Mouse (Mus musculus): ENCODE data around the gene Hist1h4c. TPM values are rescaled to one million over a fixed set of nuclear protein-coding genes. Genes with fewer than 3 reads are reported as not detected.
"Not testable (repeated sequence)": the region's sequence is repeated elsewhere in the genome, so short reads cannot be mapped to it uniquely, and the experiment has no call there.

Gene Hist1h4c
- polyA plus RNA-seq, 1 experiment, result 70.6 TPM

DNA sequence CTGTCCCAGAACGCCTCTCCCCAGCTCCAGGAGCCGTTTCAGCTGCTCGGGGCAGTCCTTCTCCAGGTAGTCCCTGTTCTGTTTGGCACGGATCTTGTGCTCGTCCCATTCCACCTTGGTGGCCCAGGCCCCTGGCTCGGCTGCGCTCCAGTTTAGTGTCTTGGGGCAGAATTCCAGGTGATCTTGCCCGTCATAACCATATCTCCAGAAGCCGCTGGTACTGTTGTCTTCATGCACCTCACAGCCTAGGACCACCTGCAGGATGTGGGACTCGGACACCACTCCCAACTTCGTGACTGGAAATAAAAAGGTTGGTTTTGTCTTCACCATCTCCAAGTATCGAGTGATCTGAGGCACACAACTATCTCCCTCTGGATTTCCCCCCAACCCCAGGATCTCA lies 8.5 kb upstream of the Hist1h4c start:
- Histone ChIP-seq H3K36me3 (ENCODE audit: control insufficient read depth, insufficient read depth, low read length) (no peaks in the 10 kb centered on the region), H3K27me3 (ENCODE audit: control insufficient read depth, insufficient read depth, low read length) (no peaks in the 10 kb centered on the region), H3K4me3 (ENCODE audit: control insufficient read depth, insufficient read depth, low read length) (no peak overlapping the region), H3K4me1 (replicated peaks; ENCODE audit: control insufficient read depth, insufficient read depth, low read length) (peaks cover 8% of the 10 kb centered on the region), H3K27ac (ENCODE audit: control insufficient read depth, insufficient read depth, low read length) (no peak overlapping the region)
- DNase-seq, result no peak
- TF ChIP-seq POLR2A (IDR thresholded peaks at IDR 0.05; ENCODE audit: control insufficient read depth, extremely low read depth, insufficient read depth, low read length, poor library complexity) (no peak), CTCF (IDR thresholded peaks at IDR 0.05; ENCODE audit: borderline replicate concordance, control insufficient read depth, extremely low read depth, insufficient read depth, low read length, poor library complexity) (no peak)
- WGBS, result 97% methylated on average over 12 of the region's 12 CpGs

DNA sequence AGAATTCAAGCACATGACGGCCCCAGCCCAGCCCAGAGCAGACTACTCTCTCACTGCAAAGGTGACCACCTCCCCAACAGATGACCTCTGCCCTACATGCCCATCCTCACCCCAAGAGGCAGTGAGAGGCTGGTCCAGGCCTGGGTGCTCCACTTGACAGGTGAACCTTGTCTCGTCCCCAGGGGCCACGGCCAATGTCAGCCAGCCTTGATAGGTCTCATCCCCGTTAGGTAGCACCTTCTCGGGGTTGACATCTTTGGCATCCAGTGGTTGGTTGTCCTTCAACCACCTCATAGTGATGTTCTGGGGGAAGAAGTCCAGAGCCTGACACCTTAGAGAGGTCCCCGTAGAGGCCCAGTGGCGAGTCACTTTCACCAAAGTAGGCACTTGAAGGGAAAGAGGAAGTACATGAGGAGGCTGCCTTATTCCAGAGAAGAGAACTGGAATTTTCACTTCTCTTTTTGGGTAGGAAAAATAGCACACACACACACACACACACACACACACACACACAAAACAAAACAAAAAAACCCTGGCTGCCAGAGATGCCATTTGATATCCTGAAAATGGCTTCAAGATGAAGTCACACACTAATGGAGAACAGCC lies 7.6 kb upstream of the Hist1h4c start:
- H3K36me3 ChIP-seq (ENCODE audit: control insufficient read depth, insufficient read depth, low read length), result no peaks in the 10 kb centered on the region
- DNase-seq, result no peak
- no peaks in the 10 kb centered on the region for H3K27me3 ChIP-seq (ENCODE audit: control insufficient read depth, insufficient read depth, low read length)
- H3K4me3 ChIP-seq (ENCODE audit: control insufficient read depth, insufficient read depth, low read length), result no peak overlapping the region
- no peak overlapping the region for H3K27ac ChIP-seq (ENCODE audit: control insufficient read depth, insufficient read depth, low read length)
- TF ChIP-seq POLR2A (IDR thresholded peaks at IDR 0.05; ENCODE audit: control insufficient read depth, extremely low read depth, insufficient read depth, low read length, poor library complexity) (no peak), CTCF (IDR thresholded peaks at IDR 0.05; ENCODE audit: borderline replicate concordance, control insufficient read depth, extremely low read depth, insufficient read depth, low read length, poor library complexity) (no peak)
- peaks cover 11% of the 10 kb centered on the region for H3K4me1 ChIP-seq (replicated peaks; ENCODE audit: control insufficient read depth, insufficient read depth, low read length)
- WGBS, result 90% methylated on average over 7 of the region's 7 CpGs

DNA sequence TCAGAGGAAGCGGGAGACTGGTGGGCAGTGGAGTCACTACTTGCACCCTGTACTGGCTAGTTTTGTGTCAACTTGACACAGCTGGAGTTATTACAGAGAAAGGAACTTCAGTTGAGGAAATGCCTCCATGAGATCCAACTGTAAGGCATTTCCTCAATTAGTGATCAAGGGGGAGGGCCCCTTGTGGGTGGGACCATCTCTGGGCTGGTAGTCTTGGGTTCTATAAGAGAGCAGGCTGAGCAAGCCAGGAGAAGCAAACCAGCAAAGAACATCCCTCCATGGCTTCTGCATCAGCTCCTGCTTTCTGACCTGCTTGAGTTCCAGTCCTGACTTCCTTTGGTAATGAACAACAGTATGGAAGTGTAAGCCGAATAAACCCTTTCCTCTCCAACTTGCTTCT lies 4.5 kb upstream of the Hist1h4c start:
- DNase-seq; H3K27ac ChIP-seq (ENCODE audit: control insufficient read depth, insufficient read depth, low read length); H3K4me3 ChIP-seq (ENCODE audit: control insufficient read depth, insufficient read depth, low read length); H3K27me3 ChIP-seq (ENCODE audit: control insufficient read depth, insufficient read depth, low read length); H3K4me1 ChIP-seq (replicated peaks; ENCODE audit: control insufficient read depth, insufficient read depth, low read length); H3K36me3 ChIP-seq (ENCODE audit: control insufficient read depth, insufficient read depth, low read length): not testable (repeated sequence)
- WGBS, result 94% methylated on average over 2 of the region's 2 CpGs

DNA sequence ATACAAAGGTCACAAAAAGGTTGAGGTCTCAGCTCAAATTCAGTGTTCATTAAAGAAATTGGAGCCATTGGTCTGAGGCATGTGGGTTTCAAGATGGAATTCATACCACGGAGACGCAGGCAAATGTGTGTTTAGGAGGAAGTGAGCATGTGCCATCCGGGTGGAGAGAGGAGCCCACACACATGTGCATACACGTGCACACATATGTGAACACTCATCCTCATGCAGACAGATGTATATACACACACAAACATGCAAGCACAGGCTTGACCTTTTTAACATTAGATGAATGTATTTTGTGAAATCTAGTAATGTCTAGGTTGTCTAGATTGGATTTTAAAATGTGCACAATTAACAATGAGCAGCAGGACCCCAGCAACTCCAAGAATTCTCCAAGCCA lies 4.0 kb upstream of the Hist1h4c start:
- Histone ChIP-seq H3K27ac (ENCODE audit: control insufficient read depth, insufficient read depth, low read length) (no peak overlapping the region), H3K27me3 (ENCODE audit: control insufficient read depth, insufficient read depth, low read length) (no peaks in the 10 kb centered on the region), H3K4me3 (ENCODE audit: control insufficient read depth, insufficient read depth, low read length) (no peak overlapping the region), H3K36me3 (ENCODE audit: control insufficient read depth, insufficient read depth, low read length) (no peaks in the 10 kb centered on the region), H3K4me1 (replicated peaks; ENCODE audit: control insufficient read depth, insufficient read depth, low read length) (peaks cover 4% of the 10 kb centered on the region)
- TF ChIP-seq POLR2A (IDR thresholded peaks at IDR 0.05; ENCODE audit: control insufficient read depth, extremely low read depth, insufficient read depth, low read length, poor library complexity), result no peak
- TF ChIP-seq CTCF (IDR thresholded peaks at IDR 0.05; ENCODE audit: borderline replicate concordance, control insufficient read depth, extremely low read depth, insufficient read depth, low read length, poor library complexity), result no peak
- no peak for DNase-seq
- WGBS, result 82% methylated on average over 4 of the region's 4 CpGs

DNA sequence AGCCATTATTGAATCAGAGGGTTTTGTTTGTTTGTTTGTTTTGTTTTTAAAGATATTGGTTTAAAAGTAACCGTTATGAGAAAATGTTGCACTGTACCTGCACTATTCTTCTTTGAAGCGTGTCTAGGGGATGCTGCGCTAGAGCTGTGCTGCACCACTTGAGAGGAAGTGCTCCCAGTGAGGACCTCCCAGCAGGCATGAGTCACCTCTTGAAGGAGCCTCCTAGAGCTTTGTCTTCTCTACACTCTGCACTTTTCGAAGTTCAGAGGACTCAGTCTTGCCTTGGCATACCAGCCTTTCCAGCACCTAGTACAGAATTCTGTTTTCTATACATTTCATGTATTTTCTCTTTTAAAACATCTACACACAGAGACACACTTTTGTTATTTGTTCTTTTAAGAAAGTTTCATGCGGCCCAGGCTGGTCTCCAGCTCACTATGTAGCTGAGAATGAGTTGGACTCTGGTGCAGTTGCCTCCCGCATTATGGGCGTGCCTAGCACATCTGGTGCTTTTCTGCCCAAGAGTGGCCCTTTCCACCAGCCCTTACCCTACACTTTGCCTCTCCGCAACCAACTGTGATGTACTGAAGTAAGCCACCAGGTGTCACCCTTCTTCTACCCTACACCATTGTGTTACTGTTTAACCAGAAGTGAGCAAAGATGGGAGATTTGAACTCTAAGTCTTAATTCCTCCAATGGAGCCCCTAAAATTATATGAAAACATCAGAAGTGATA lies 2.7 kb upstream of the Hist1h4c start:
- H3K4me3 ChIP-seq (ENCODE audit: control insufficient read depth, insufficient read depth, low read length), result no peak overlapping the region
- WGBS, result 5% methylated on average over 8 of the region's 8 CpGs
- peak overlapping the region; percentile 52 for H3K27ac ChIP-seq (ENCODE audit: control insufficient read depth, insufficient read depth, low read length)
- DNase-seq, result peak; percentile 82
- no peak for TF ChIP-seq POLR2A (IDR thresholded peaks at IDR 0.05; ENCODE audit: control insufficient read depth, extremely low read depth, insufficient read depth, low read length, poor library complexity)
- peak; percentile 60; the same call in 1 of the 2 replicates for TF ChIP-seq CTCF (IDR thresholded peaks at IDR 0.05; ENCODE audit: borderline replicate concordance, control insufficient read depth, extremely low read depth, insufficient read depth, low read length, poor library complexity)
- no peaks in the 10 kb centered on the region for H3K36me3 ChIP-seq (ENCODE audit: control insufficient read depth, insufficient read depth, low read length)
- H3K27me3 ChIP-seq (ENCODE audit: control insufficient read depth, insufficient read depth, low read length), result no peaks in the 10 kb centered on the region
- peaks cover 8% of the 10 kb centered on the region for H3K4me1 ChIP-seq (replicated peaks; ENCODE audit: control insufficient read depth, insufficient read depth, low read length)

DNA sequence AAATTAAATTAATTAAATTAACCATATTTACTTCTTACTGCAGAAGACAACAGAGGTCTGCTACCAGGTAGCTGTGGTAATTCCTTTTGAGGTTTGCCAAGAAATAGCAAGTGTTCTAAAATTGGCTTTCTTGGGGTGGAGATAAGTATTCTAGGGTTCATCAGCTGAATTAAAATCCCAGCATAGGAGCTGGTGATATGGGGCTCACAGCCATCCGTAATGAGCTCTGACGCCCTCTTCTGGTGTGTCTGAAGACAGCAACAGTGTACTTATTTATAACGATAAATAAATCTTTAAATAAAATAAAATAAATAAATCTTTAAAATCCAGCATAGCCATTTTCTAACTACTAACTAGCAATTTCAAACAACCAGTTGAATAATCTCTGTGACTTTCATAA lies 1.5 kb upstream of the Hist1h4c start:
- peak; percentile 1 for DNase-seq
- no peaks in the 10 kb centered on the region for H3K27me3 ChIP-seq (ENCODE audit: control insufficient read depth, insufficient read depth, low read length)
- 87% methylated on average over 3 of the region's 3 CpGs for WGBS
- H3K27ac ChIP-seq (ENCODE audit: control insufficient read depth, insufficient read depth, low read length), result no peak overlapping the region
- no peaks in the 10 kb centered on the region for H3K36me3 ChIP-seq (ENCODE audit: control insufficient read depth, insufficient read depth, low read length)
- no peak overlapping the region for H3K4me3 ChIP-seq (ENCODE audit: control insufficient read depth, insufficient read depth, low read length)
- TF ChIP-seq CTCF (IDR thresholded peaks at IDR 0.05; ENCODE audit: borderline replicate concordance, control insufficient read depth, extremely low read depth, insufficient read depth, low read length, poor library complexity) (no peak), POLR2A (IDR thresholded peaks at IDR 0.05; ENCODE audit: control insufficient read depth, extremely low read depth, insufficient read depth, low read length, poor library complexity) (no peak)
- peaks cover 11% of the 10 kb centered on the region for H3K4me1 ChIP-seq (replicated peaks; ENCODE audit: control insufficient read depth, insufficient read depth, low read length)
